Comparison of ENCODE assay signal across 19 mouse cellular contexts in the genomic region with DNA sequence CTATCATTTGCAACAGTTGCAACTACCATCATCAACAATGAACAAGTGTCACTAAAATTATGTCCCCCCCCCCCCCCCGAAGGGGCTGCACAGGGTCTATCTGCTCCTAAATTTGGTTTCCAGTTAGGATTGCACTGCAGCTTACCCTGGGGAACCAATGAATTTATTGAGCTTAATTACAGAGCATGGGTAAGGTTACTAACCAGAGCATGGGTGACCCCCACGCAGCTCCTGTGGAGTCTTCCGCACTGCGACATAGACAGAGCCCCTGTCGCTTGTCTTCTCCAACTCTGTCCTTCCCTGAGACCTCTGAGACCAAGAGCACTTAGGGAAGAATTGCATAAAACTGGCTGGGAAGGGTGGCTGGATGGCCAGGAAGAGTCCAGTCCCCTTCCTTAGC. TPM values are rescaled to one million over a fixed set of nuclear protein-coding genes. Genes with fewer than 3 reads are reported as not detected.
DNase-seq lines count a peak whose midpoint lies in the region; ATAC-seq lines count a peak whose summit lies in the region.
"Had no signal": no experiment of that assay in that cellular context is flagged by ENCODE, and none has a peak within 500 bp of the region (broad histone marks: within the 10 kb centered on the region; RNA-seq: fewer than 3 reads in every experiment).

No protein-coding gene starts in this region.

- H3K27ac ChIP-seq in forebrain, embryonic 12.5 days = no peak overlapping the region
- H3K27ac ChIP-seq in forebrain, embryonic 16.5 days (ENCODE audit: low read length) = no peak overlapping the region
- H3K27ac ChIP-seq in kidney, embryonic 14.5 days (ENCODE audit: low read depth, low read length) = no peak overlapping the region
- H3K27ac ChIP-seq in midbrain, embryonic 10.5 days (replicated peaks) = peak overlapping the region; percentile 72
- no peak overlapping the region for H3K27ac ChIP-seq in midbrain, embryonic 13.5 days
- no peak overlapping the region for H3K27ac ChIP-seq in forebrain, embryonic 14.5 days (ENCODE audit: low read depth, low read length)
- H3K27ac ChIP-seq: embryonic facial prominence, embryonic 12.5 days; heart, embryonic 13.5 days had no signal

- no peaks in the 10 kb centered on the region for H3K27me3 ChIP-seq in forebrain, embryonic 12.5 days
- no peaks in the 10 kb centered on the region for H3K27me3 ChIP-seq in forebrain, embryonic 16.5 days (replicated peaks; ENCODE audit: control insufficient read depth, insufficient read depth, low read length)
- no peaks in the 10 kb centered on the region for H3K27me3 ChIP-seq in kidney, embryonic 14.5 days (ENCODE audit: control insufficient read depth, insufficient read depth, low read length)
- no peaks in the 10 kb centered on the region for H3K27me3 ChIP-seq in midbrain, embryonic 10.5 days (ENCODE audit: low read depth, poor library complexity, severe bottlenecking)
- no peaks in the 10 kb centered on the region; the same call in 1 of the 2 replicates for H3K27me3 ChIP-seq in midbrain, embryonic 13.5 days
- no peaks in the 10 kb centered on the region for H3K27me3 ChIP-seq in forebrain, embryonic 14.5 days (replicated peaks; ENCODE audit: control insufficient read depth, insufficient read depth, low read length)
- H3K27me3 ChIP-seq: CH12.LX; embryonic facial prominence, embryonic 12.5 days; heart, embryonic 13.5 days had no signal

- no peak overlapping the region for H3K9ac ChIP-seq in forebrain, embryonic 12.5 days
- no peak overlapping the region for H3K9ac ChIP-seq in forebrain, embryonic 16.5 days (replicated peaks; ENCODE audit: low read depth, low read length)
- no peak overlapping the region for H3K9ac ChIP-seq in kidney, embryonic 14.5 days (ENCODE audit: low read depth, low read length)
- H3K9ac ChIP-seq in midbrain, embryonic 13.5 days (replicated peaks) = no peak overlapping the region
- no peak overlapping the region for H3K9ac ChIP-seq in forebrain, embryonic 14.5 days (ENCODE audit: low read length)
- H3K9ac ChIP-seq: embryonic facial prominence, embryonic 12.5 days; heart, embryonic 13.5 days had no signal

- peaks cover 18% of the 10 kb centered on the region for H3K4me1 ChIP-seq in forebrain, embryonic 12.5 days
- peaks cover 2% of the 10 kb centered on the region; the same call in 1 of the 2 replicates for H3K4me1 ChIP-seq in forebrain, embryonic 16.5 days (replicated peaks; ENCODE audit: control insufficient read depth, insufficient read depth, low read length)
- no peaks in the 10 kb centered on the region for H3K4me1 ChIP-seq in kidney, embryonic 14.5 days (ENCODE audit: control insufficient read depth, insufficient read depth, low read length)
- peaks cover 18% of the 10 kb centered on the region for H3K4me1 ChIP-seq in midbrain, embryonic 10.5 days
- peaks cover 12% of the 10 kb centered on the region for H3K4me1 ChIP-seq in midbrain, embryonic 13.5 days (replicated peaks)
- H3K4me1 ChIP-seq in forebrain, embryonic 14.5 days (ENCODE audit: control insufficient read depth, insufficient read depth, low read length) = peaks cover 7% of the 10 kb centered on the region
- H3K4me1 ChIP-seq: heart, embryonic 13.5 days had no signal

- H3K36me3 ChIP-seq in forebrain, embryonic 12.5 days (replicated peaks) = no peaks in the 10 kb centered on the region
- no peaks in the 10 kb centered on the region for H3K36me3 ChIP-seq in forebrain, embryonic 16.5 days (ENCODE audit: control insufficient read depth, insufficient read depth)
- no peaks in the 10 kb centered on the region for H3K36me3 ChIP-seq in kidney, embryonic 14.5 days (ENCODE audit: control insufficient read depth, insufficient read depth, low read length)
- no peaks in the 10 kb centered on the region for H3K36me3 ChIP-seq in midbrain, embryonic 10.5 days
- H3K36me3 ChIP-seq in midbrain, embryonic 13.5 days = no peaks in the 10 kb centered on the region
- H3K36me3 ChIP-seq in forebrain, embryonic 14.5 days (ENCODE audit: control insufficient read depth, insufficient read depth, low read length) = no peaks in the 10 kb centered on the region
- H3K36me3 ChIP-seq: embryonic facial prominence, embryonic 12.5 days; heart, embryonic 13.5 days had no signal

- no peak for DNase-seq in kidney, postnatal 14 days
- DNase-seq in midbrain, embryonic 10.5 days (ENCODE audit: low spot score) = no peak
- no peak for DNase-seq in forebrain, embryonic 14.5 days (ENCODE audit: low spot score)
- DNase-seq: adrenal gland, postnatal 14 days; cerebellum, adult 11-12 months; cerebellum, adult 9-10 months; cerebellum, postnatal 25 days; gastrocnemius, postnatal 36 days; heart, adult 11 months; heart, postnatal 36 days had no signal

- no peak overlapping the region for H3K4me3 ChIP-seq in forebrain, embryonic 12.5 days (replicated peaks)
- H3K4me3 ChIP-seq in forebrain, embryonic 16.5 days (replicated peaks; ENCODE audit: low read length) = no peak overlapping the region
- H3K4me3 ChIP-seq in kidney, embryonic 14.5 days (ENCODE audit: low read length) = no peak overlapping the region
- H3K4me3 ChIP-seq in midbrain, embryonic 10.5 days = no peak overlapping the region
- H3K4me3 ChIP-seq in midbrain, embryonic 13.5 days (replicated peaks) = no peak overlapping the region
- no peak overlapping the region for H3K4me3 ChIP-seq in forebrain, embryonic 14.5 days (ENCODE audit: low read depth, low read length)
- H3K4me3 ChIP-seq: embryonic facial prominence, embryonic 12.5 days; heart, embryonic 13.5 days had no signal

- no peaks in the 10 kb centered on the region for H3K9me3 ChIP-seq in forebrain, embryonic 12.5 days
- no peaks in the 10 kb centered on the region for H3K9me3 ChIP-seq in forebrain, embryonic 16.5 days (ENCODE audit: control insufficient read depth, low read length)
- H3K9me3 ChIP-seq in kidney, embryonic 14.5 days (ENCODE audit: control insufficient read depth, low read length) = no peaks in the 10 kb centered on the region
- no peaks in the 10 kb centered on the region for H3K9me3 ChIP-seq in midbrain, embryonic 10.5 days (replicated peaks)
- no peaks in the 10 kb centered on the region for H3K9me3 ChIP-seq in midbrain, embryonic 13.5 days
- no peaks in the 10 kb centered on the region for H3K9me3 ChIP-seq in forebrain, embryonic 14.5 days (replicated peaks; ENCODE audit: control insufficient read depth, low read length)
- H3K9me3 ChIP-seq: embryonic facial prominence, embryonic 12.5 days; heart, embryonic 13.5 days had no signal

- WGBS in forebrain, embryonic 12.5 days = 19% methylated on average over 5 of the region's 5 CpGs
- WGBS in forebrain, embryonic 16.5 days = 12% methylated on average over 5 of the region's 5 CpGs
- WGBS in kidney, embryonic 14.5 days = 30% methylated on average over 5 of the region's 5 CpGs
- 31% methylated on average over 5 of the region's 5 CpGs for whole genome bisulfite sequencing in midbrain, embryonic 10.5 days
- WGBS in midbrain, embryonic 13.5 days = 26% methylated on average over 5 of the region's 5 CpGs
- whole genome bisulfite sequencing in forebrain, embryonic 14.5 days = 11% methylated on average over 5 of the region's 5 CpGs

- peak; percentile 49 for ATAC-seq in forebrain, embryonic 12.5 days (ENCODE audit: low FRiP score)
- no peak for ATAC-seq in forebrain, embryonic 16.5 days
- peak; percentile 46; the same call in 1 of the 2 replicates for ATAC-seq in kidney, embryonic 14.5 days (ENCODE audit: low FRiP score, low TSS enrichment)
- ATAC-seq in midbrain, embryonic 13.5 days = no peak; the same call in 1 of the 2 replicates
- ATAC-seq in forebrain, embryonic 14.5 days = peak; percentile 42; the same call in 1 of the 2 replicates
- ATAC-seq: activated CD4-positive, CD25-positive, alpha-beta regulatory T cell, adult 4 months; Patski had no signal

- no peak overlapping the region for H3K4me2 ChIP-seq in forebrain, embryonic 12.5 days
- no peak overlapping the region for H3K4me2 ChIP-seq in forebrain, embryonic 16.5 days (ENCODE audit: low read length)
- no peak overlapping the region for H3K4me2 ChIP-seq in kidney, embryonic 14.5 days (replicated peaks; ENCODE audit: low read depth, low read length)
- no peak overlapping the region for H3K4me2 ChIP-seq in midbrain, embryonic 13.5 days (replicated peaks)
- H3K4me2 ChIP-seq in forebrain, embryonic 14.5 days (ENCODE audit: low read length) = no peak overlapping the region
- H3K4me2 ChIP-seq: embryonic facial prominence, embryonic 12.5 days; heart, embryonic 13.5 days had no signal

RNA-seq across cellular contexts. Expression of gene Irak1bp1, which starts 21.7 kb away (rescaled TPM):
- polyA plus RNA-seq in forebrain, embryonic 12.5 days (2016; fragmentation: Nextera tagmentation; extraction: Ambion mirVana) = 35.2 and 35.9 TPM in 2 replicates
- polyA plus RNA-seq in forebrain, embryonic 16.5 days (2015; fragmentation: Nextera tagmentation; extraction: Ambion mirVana) = 35.0 and 41.2 TPM in 2 replicates
- polyA plus RNA-seq in kidney, embryonic 14.5 days (2014; fragmentation: Nextera tagmentation; extraction: Ambion mirVana) = 23.9 and 31.9 TPM in 2 replicates
- polyA plus RNA-seq in midbrain, embryonic 10.5 days (2016; fragmentation: Nextera tagmentation; extraction: Ambion mirVana) = 23.4 and 23.6 TPM in 2 replicates
- 29.2 TPM in 2 replicates for polyA plus RNA-seq in midbrain, embryonic 13.5 days (2015; fragmentation: Nextera tagmentation; extraction: Ambion mirVana)
- 45.5 and 47.5 TPM in 2 replicates for polyA plus RNA-seq in forebrain, embryonic 14.5 days (2014; fragmentation: Nextera tagmentation; extraction: Ambion mirVana)

Comparison
In these comparisons a context has a peak if more than half of its experiments do, and no peak if none do; other contexts are left out.
1. ATAC-seq: peak in forebrain, embryonic 12.5 days (single experiment), kidney, embryonic 14.5 days (single experiment) and forebrain, embryonic 14.5 days (single experiment); none in forebrain, embryonic 16.5 days (single experiment) and midbrain, embryonic 13.5 days (single experiment).